In genomic region chr2:132701451-132701886, GRCm38 (mm10) we compare ENCODE assay signal across 8 mouse cellular contexts. TPM values are rescaled to one million over a fixed set of nuclear protein-coding genes. Genes with fewer than 3 reads are reported as not detected.
A peak's percentile ranks its signal among the peaks of the same experiment; 100 is the strongest.
DNase-seq lines count a peak whose midpoint lies in the region; ATAC-seq and TF ChIP-seq lines count a peak whose summit lies in the region.

No protein-coding gene starts in this region.

- ATAC-seq in embryonic facial prominence, embryonic 11.5 days (replicated peaks; ENCODE audit: insufficient number of reproducible peaks, low FRiP score, low TSS enrichment, low read depth): peak; percentile 72; the same call in 1 of the 2 replicates
- ATAC-seq in heart, embryonic 12.5 days (ENCODE audit: insufficient number of reproducible peaks, low FRiP score): peak; percentile 61
- peak; percentile 32 for ATAC-seq in liver, embryonic 15.5 days (ENCODE audit: insufficient read depth)
- peak; percentile 77; the same call in 1 of the 2 replicates for ATAC-seq in neural tube, embryonic 12.5 days (ENCODE audit: low FRiP score, low read depth)

- no peak overlapping the region for H3K4me3 ChIP-seq in E14TG2a.4 (replicated peaks; ENCODE audit: low read length)
- H3K4me3 ChIP-seq in embryonic facial prominence, embryonic 11.5 days (ENCODE audit: low read depth, low read length): no peak overlapping the region
- no peak overlapping the region for H3K4me3 ChIP-seq in heart, embryonic 12.5 days
- H3K4me3 ChIP-seq in liver, embryonic 15.5 days (replicated peaks): no peak overlapping the region
- H3K4me3 ChIP-seq in neural tube, embryonic 12.5 days: no peak overlapping the region

- peaks cover 73% of the 10 kb centered on the region for H3K4me1 ChIP-seq in E14TG2a.4 (replicated peaks; ENCODE audit: low read depth, low read length)
- no peaks in the 10 kb centered on the region for H3K4me1 ChIP-seq in embryonic facial prominence, embryonic 11.5 days (ENCODE audit: control insufficient read depth, insufficient read depth, low read length)
- peaks cover 20% of the 10 kb centered on the region for H3K4me1 ChIP-seq in heart, embryonic 12.5 days (replicated peaks)
- H3K4me1 ChIP-seq in liver, embryonic 15.5 days (replicated peaks): peaks cover 49% of the 10 kb centered on the region
- no peaks in the 10 kb centered on the region for H3K4me1 ChIP-seq in neural tube, embryonic 12.5 days

- peak; percentile 29 for TF ChIP-seq CTCF in E14TG2a.4 (conservative IDR thresholded peaks at IDR 0.05; ENCODE audit: low read length)

- no peak overlapping the region for H3K27ac ChIP-seq in embryonic facial prominence, embryonic 11.5 days (replicated peaks; ENCODE audit: low read depth, low read length)
- H3K27ac ChIP-seq in heart, embryonic 12.5 days (ENCODE audit: poor library complexity, severe bottlenecking): no peak overlapping the region
- no peak overlapping the region for H3K27ac ChIP-seq in liver, embryonic 15.5 days (replicated peaks)
- no peak overlapping the region for H3K27ac ChIP-seq in neural tube, embryonic 12.5 days

- peak; percentile 77 for DNase-seq in adrenal gland, postnatal 25 days
- peak; percentile 75 for DNase-seq in embryonic facial prominence, embryonic 11.5 days (ENCODE audit: low spot score)
- peak; percentile 66 for DNase-seq in kidney, postnatal 14 days
- DNase-seq in thymus, postnatal 10 days (ENCODE audit: low spot score in 2 of 2): peak; percentile 23 to 69

- no peak overlapping the region for H3K9ac ChIP-seq in embryonic facial prominence, embryonic 11.5 days (replicated peaks; ENCODE audit: low read length)
- H3K9ac ChIP-seq in heart, embryonic 12.5 days: no peak overlapping the region
- H3K9ac ChIP-seq in liver, embryonic 15.5 days: no peak overlapping the region
- no peak overlapping the region for H3K9ac ChIP-seq in neural tube, embryonic 12.5 days

- H3K9me3 ChIP-seq in E14TG2a.4 (ENCODE audit: low read length): no peaks in the 10 kb centered on the region
- H3K9me3 ChIP-seq in embryonic facial prominence, embryonic 11.5 days (replicated peaks; ENCODE audit: control insufficient read depth, low read length): no peaks in the 10 kb centered on the region
- no peaks in the 10 kb centered on the region for H3K9me3 ChIP-seq in heart, embryonic 12.5 days (replicated peaks)
- H3K9me3 ChIP-seq in liver, embryonic 15.5 days (replicated peaks): no peaks in the 10 kb centered on the region
- H3K9me3 ChIP-seq in neural tube, embryonic 12.5 days: no peaks in the 10 kb centered on the region

- peaks cover 21% of the 10 kb centered on the region for H3K36me3 ChIP-seq in E14TG2a.4 (ENCODE audit: insufficient read depth, low read length)
- no peaks in the 10 kb centered on the region for H3K36me3 ChIP-seq in embryonic facial prominence, embryonic 11.5 days (replicated peaks; ENCODE audit: control insufficient read depth, insufficient read depth, low read depth, low read length)
- peaks cover 3% of the 10 kb centered on the region; the same call in 1 of the 2 replicates for H3K36me3 ChIP-seq in heart, embryonic 12.5 days
- H3K36me3 ChIP-seq in liver, embryonic 15.5 days (replicated peaks): no peaks in the 10 kb centered on the region; the same call in 1 of the 2 replicates
- no peaks in the 10 kb centered on the region for H3K36me3 ChIP-seq in neural tube, embryonic 12.5 days

- no peak overlapping the region for H3K4me2 ChIP-seq in embryonic facial prominence, embryonic 11.5 days (ENCODE audit: low read depth, low read length)
- H3K4me2 ChIP-seq in heart, embryonic 12.5 days: no peak overlapping the region
- H3K4me2 ChIP-seq in liver, embryonic 15.5 days: no peak overlapping the region
- no peak overlapping the region for H3K4me2 ChIP-seq in neural tube, embryonic 12.5 days (replicated peaks)

- WGBS in embryonic facial prominence, embryonic 11.5 days: 26% methylated on average over 7 of the region's 7 CpGs
- WGBS in heart, embryonic 12.5 days: 20% methylated on average over 7 of the region's 7 CpGs
- 17% methylated on average over 7 of the region's 7 CpGs for WGBS in liver, embryonic 15.5 days (ENCODE audit: insufficient replicate concordance)
- WGBS in neural tube, embryonic 12.5 days: 19% methylated on average over 7 of the region's 7 CpGs

- no peaks in the 10 kb centered on the region for H3K27me3 ChIP-seq in E14TG2a.4 (ENCODE audit: insufficient read depth, low read length)
- H3K27me3 ChIP-seq in embryonic facial prominence, embryonic 11.5 days (ENCODE audit: control insufficient read depth, insufficient read depth, low read length): no peaks in the 10 kb centered on the region
- H3K27me3 ChIP-seq in heart, embryonic 12.5 days (replicated peaks): no peaks in the 10 kb centered on the region
- H3K27me3 ChIP-seq in liver, embryonic 15.5 days: no peaks in the 10 kb centered on the region
- no peaks in the 10 kb centered on the region for H3K27me3 ChIP-seq in neural tube, embryonic 12.5 days (replicated peaks)

RNA-seq across cellular contexts. Expression of gene Shld1, which starts 14.7 kb away (rescaled TPM):
- total RNA-seq in adrenal gland, postnatal 25 days (2021): 8.8 and 13.8 TPM in 2 replicates
- polyA plus RNA-seq in embryonic facial prominence, embryonic 11.5 days (2014; fragmentation: Nextera tagmentation; extraction: Ambion mirVana): 16.7 and 17.9 TPM in 2 replicates
- 14.4 and 16.8 TPM in 2 replicates for polyA plus RNA-seq in heart, embryonic 12.5 days (2016; fragmentation: Nextera tagmentation; extraction: Ambion mirVana)
- polyA plus RNA-seq in liver, embryonic 15.5 days (2015; fragmentation: Nextera tagmentation; extraction: Ambion mirVana): 10.5 TPM in 2 replicates
- polyA plus RNA-seq in neural tube, embryonic 12.5 days (2016; fragmentation: Nextera tagmentation; extraction: Ambion mirVana): 20.4 and 21.4 TPM in 2 replicates
